9 mouse cellular contexts compared by ENCODE assay signal in the genomic region with DNA sequence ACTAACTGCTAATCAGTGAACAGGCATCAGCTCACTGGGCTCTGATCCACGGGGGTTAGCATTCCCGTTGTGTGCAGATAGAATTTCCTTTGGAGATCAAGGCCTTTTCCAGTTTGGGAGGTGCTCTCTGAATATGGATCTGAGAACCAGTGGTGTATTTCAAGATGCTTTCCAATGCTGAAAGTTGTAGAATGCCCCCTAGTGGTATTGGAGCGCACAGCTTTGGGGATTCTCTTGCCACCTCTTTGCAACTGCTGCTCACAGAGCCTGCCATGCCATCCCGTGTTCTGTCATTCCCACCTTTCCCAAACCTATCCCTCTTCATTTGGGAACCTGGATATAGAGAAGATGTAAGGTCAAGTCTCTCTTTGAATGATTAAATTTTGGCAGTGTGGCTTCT.
DNase-seq lines count a peak whose midpoint lies in the region; ATAC-seq and TF ChIP-seq lines count a peak whose summit lies in the region.
"Had no signal": no experiment of that assay in that cellular context is flagged by ENCODE, and none has a peak within 500 bp of the region (broad histone marks: within the 10 kb centered on the region; RNA-seq: fewer than 3 reads in every experiment).

No protein-coding gene starts in this region.

- no peaks in the 10 kb centered on the region for H3K9me3 ChIP-seq in lung, embryonic 14.5 days (ENCODE audit: low read depth, low read length)
- H3K9me3 ChIP-seq in forebrain, embryonic 16.5 days (ENCODE audit: control insufficient read depth, low read length) = no peaks in the 10 kb centered on the region
- H3K9me3 ChIP-seq: limb, embryonic 12.5 days had no signal

- no peak overlapping the region for H3K27ac ChIP-seq in gastrocnemius, adult 2 months
- no peak overlapping the region for H3K27ac ChIP-seq in lung, embryonic 14.5 days (ENCODE audit: low read depth)
- no peak overlapping the region for H3K27ac ChIP-seq in forebrain, embryonic 16.5 days (ENCODE audit: low read length)
- H3K27ac ChIP-seq: limb, embryonic 12.5 days had no signal

- TF ChIP-seq CTCF in gastrocnemius, adult 2 months (IDR thresholded peaks at IDR 0.05) = peak; percentile 62
- TF ChIP-seq CTCF in lung, embryonic 14.5 days (IDR thresholded peaks at IDR 0.05; ENCODE audit: low read depth) = peak; percentile 56
- peak; percentile 56; the same call in 1 of the 2 replicates for TF ChIP-seq CTCF in brain, embryonic 14.5 days (IDR thresholded peaks at IDR 0.05; ENCODE audit: borderline replicate concordance, extremely low read depth, insufficient read depth, insufficient read length)

- no peaks in the 10 kb centered on the region for H3K4me1 ChIP-seq in lung, embryonic 14.5 days (ENCODE audit: insufficient read depth)
- H3K4me1 ChIP-seq in forebrain, embryonic 16.5 days (replicated peaks; ENCODE audit: control insufficient read depth, insufficient read depth, low read length) = no peaks in the 10 kb centered on the region
- H3K4me1 ChIP-seq: limb, embryonic 12.5 days had no signal

- intact Hi-C loops in gastrocnemius, adult 2 months (cut with DNase I) = no loop called here
- intact Hi-C loops in gastrocnemius, postnatal 36 days (cut with DNase I) = no loop called here

- H3K9ac ChIP-seq in lung, embryonic 14.5 days = no peak overlapping the region
- H3K9ac ChIP-seq in forebrain, embryonic 16.5 days (replicated peaks; ENCODE audit: low read depth, low read length) = no peak overlapping the region
- H3K9ac ChIP-seq: limb, embryonic 12.5 days had no signal

- no peaks in the 10 kb centered on the region for H3K36me3 ChIP-seq in lung, embryonic 14.5 days (ENCODE audit: insufficient read depth)
- H3K36me3 ChIP-seq in forebrain, embryonic 16.5 days (ENCODE audit: control insufficient read depth, insufficient read depth) = no peaks in the 10 kb centered on the region
- H3K36me3 ChIP-seq: limb, embryonic 12.5 days had no signal

- no peaks in the 10 kb centered on the region for H3K27me3 ChIP-seq in lung, embryonic 14.5 days (ENCODE audit: insufficient read depth, low read length)
- H3K27me3 ChIP-seq in forebrain, embryonic 16.5 days (replicated peaks; ENCODE audit: control insufficient read depth, insufficient read depth, low read length) = no peaks in the 10 kb centered on the region

- no peak overlapping the region for H3K4me3 ChIP-seq in gastrocnemius, adult 2 months
- no peak overlapping the region for H3K4me3 ChIP-seq in lung, embryonic 14.5 days (ENCODE audit: low read depth, low read length)
- no peak overlapping the region for H3K4me3 ChIP-seq in forebrain, embryonic 16.5 days (replicated peaks; ENCODE audit: low read length)
- H3K4me3 ChIP-seq: limb, embryonic 12.5 days had no signal

- no peak for DNase-seq in gastrocnemius, adult 2 months
- no peak for DNase-seq in gastrocnemius, postnatal 36 days
- DNase-seq in lung, embryonic 14.5 days = peak; percentile 50
- DNase-seq in lung, postnatal 4 days = no peak
- DNase-seq in brain, embryonic 14.5 days (ENCODE audit: low read depth) = peak; percentile 8
- peak; percentile 26 for DNase-seq in naive thymus-derived CD4-positive, alpha-beta T cell, adult 2 months (ENCODE audit: low read depth)
- DNase-seq in gastrocnemius, postnatal 10 days = no peak

- no peak for TF ChIP-seq POLR2A in brain, embryonic 14.5 days (IDR thresholded peaks at IDR 0.05; ENCODE audit: borderline replicate concordance, extremely low read depth, insufficient read depth, insufficient read length, poor library complexity, severe bottlenecking)

- H3K4me2 ChIP-seq in lung, embryonic 14.5 days = no peak overlapping the region
- no peak overlapping the region for H3K4me2 ChIP-seq in forebrain, embryonic 16.5 days (ENCODE audit: low read length)
- H3K4me2 ChIP-seq: limb, embryonic 12.5 days had no signal

- WGBS in lung, embryonic 14.5 days = 27% methylated on average over 4 of the region's 4 CpGs
- WGBS in forebrain, embryonic 16.5 days = 40% methylated on average over 4 of the region's 4 CpGs

- no peak for ATAC-seq in lung, embryonic 14.5 days (ENCODE audit: insufficient read depth)
- no peak for ATAC-seq in forebrain, embryonic 16.5 days

Comparison
In these comparisons a context has a peak if more than half of its experiments do, and no peak if none do; other contexts are left out.
1. DNase-seq: peak in lung, embryonic 14.5 days (single experiment), brain, embryonic 14.5 days (single experiment) and naive thymus-derived CD4-positive, alpha-beta T cell, adult 2 months (single experiment); none in gastrocnemius, adult 2 months (single experiment), gastrocnemius, postnatal 36 days (0 of 2), lung, postnatal 4 days (0 of 2) and gastrocnemius, postnatal 10 days (single experiment).
2. Peak in every context shown above with its lines, with median percentiles within 50 percentile points of each other: CTCF ChIP-seq.